Mouse (Mus musculus): ENCODE results near the gene Gosr2. TPM values are rescaled to one million over a fixed set of nuclear protein-coding genes. Genes with fewer than 3 reads are reported as not detected.
A peak's percentile ranks its signal among the peaks of the same experiment; 100 is the strongest.

The Gosr2 gene
- polyA plus RNA-seq, 1 experiment from 2014 or later, result 58.7 TPM

GRCm38 (mm10) chr11:103665695-103666094, 32.0 kb downstream of the Gosr2 start:
- Histone ChIP-seq H3K4me1 (replicated peaks; ENCODE audit: control insufficient read depth, insufficient read depth) (no peaks in the 10 kb centered on the region), H3K4me3 (ENCODE audit: low read depth, low read length) (no peak overlapping the region), H3K4me2 (replicated peaks; ENCODE audit: low read depth) (no peak overlapping the region), H3K27me3 (ENCODE audit: control insufficient read depth, insufficient read depth, low read length) (no peaks in the 10 kb centered on the region), H3K9ac (ENCODE audit: low read length) (no peak overlapping the region), H3K36me3 (ENCODE audit: control insufficient read depth, insufficient read depth, low read length) (no peaks in the 10 kb centered on the region), H3K9me3 (ENCODE audit: control insufficient read depth, low read length) (no peaks in the 10 kb centered on the region), H3K27ac (replicated peaks) (no peak overlapping the region)
- 42% methylated on average over 1 of the region's 1 CpGs for WGBS
- DNase-seq (ENCODE audit: low spot score) (no peak), ATAC-seq (ENCODE audit: low FRiP score, low TSS enrichment) (no peak)
- no peak for TF ChIP-seq CTCF (IDR thresholded peaks at IDR 0.05; ENCODE audit: low read depth)
- TF ChIP-seq EP300 (optimal IDR thresholded peaks at IDR 0.05), result no peak

GRCm38 (mm10) chr11:103663119-103663518, 34.6 kb downstream of the Gosr2 start:
- no peak for DNase-seq (ENCODE audit: low spot score)
- Histone ChIP-seq H3K9ac (ENCODE audit: low read length) (no peak overlapping the region), H3K4me1 (replicated peaks; ENCODE audit: control insufficient read depth, insufficient read depth) (no peaks in the 10 kb centered on the region), H3K4me3 (ENCODE audit: low read depth, low read length) (no peak overlapping the region), H3K4me2 (replicated peaks; ENCODE audit: low read depth) (no peak overlapping the region), H3K27ac (replicated peaks) (no peak overlapping the region), H3K27me3 (ENCODE audit: control insufficient read depth, insufficient read depth, low read length) (no peaks in the 10 kb centered on the region), H3K9me3 (ENCODE audit: control insufficient read depth, low read length) (no peaks in the 10 kb centered on the region), H3K36me3 (ENCODE audit: control insufficient read depth, insufficient read depth, low read length) (no peaks in the 10 kb centered on the region)
- ATAC-seq (ENCODE audit: low FRiP score, low TSS enrichment), result no peak
- no peak for TF ChIP-seq CTCF (IDR thresholded peaks at IDR 0.05; ENCODE audit: low read depth)
- TF ChIP-seq EP300 (optimal IDR thresholded peaks at IDR 0.05), result no peak
- 77% methylated on average over 8 of the region's 8 CpGs for WGBS

- DNase-seq (ENCODE audit: low spot score) (no peak), ATAC-seq (ENCODE audit: low FRiP score, low TSS enrichment) (no peak)
- no peaks in the 10 kb centered on the region for H3K27me3 ChIP-seq (ENCODE audit: control insufficient read depth, insufficient read depth, low read length)
- 76% methylated on average over 5 of the region's 5 CpGs for WGBS
- H3K27ac ChIP-seq (replicated peaks), result no peak overlapping the region
- H3K4me2 ChIP-seq (replicated peaks; ENCODE audit: low read depth), result no peak overlapping the region
- no peak for TF ChIP-seq CTCF (IDR thresholded peaks at IDR 0.05; ENCODE audit: low read depth)
- H3K36me3 ChIP-seq (ENCODE audit: control insufficient read depth, insufficient read depth, low read length), result no peaks in the 10 kb centered on the region
- H3K9ac ChIP-seq (ENCODE audit: low read length), result no peak overlapping the region
- H3K4me1 ChIP-seq (replicated peaks; ENCODE audit: control insufficient read depth, insufficient read depth), result no peaks in the 10 kb centered on the region
- no peak overlapping the region for H3K4me3 ChIP-seq (ENCODE audit: low read depth, low read length)
- no peaks in the 10 kb centered on the region for H3K9me3 ChIP-seq (ENCODE audit: control insufficient read depth, low read length)
These were observed 35.2 kb downstream of the Gosr2 start for GRCm38 (mm10) chr11:103662546-103662945.

GRCm38 (mm10) chr11:103661863-103662262, 35.8 kb downstream of the Gosr2 start:
- no peak overlapping the region for H3K27ac ChIP-seq (replicated peaks)
- H3K36me3 ChIP-seq (ENCODE audit: control insufficient read depth, insufficient read depth, low read length), result no peaks in the 10 kb centered on the region
- ATAC-seq (ENCODE audit: low FRiP score, low TSS enrichment) (no peak), DNase-seq (ENCODE audit: low spot score) (no peak)
- no peak overlapping the region for H3K4me2 ChIP-seq (replicated peaks; ENCODE audit: low read depth)
- no peak overlapping the region for H3K9ac ChIP-seq (ENCODE audit: low read length)
- no peaks in the 10 kb centered on the region for H3K9me3 ChIP-seq (ENCODE audit: control insufficient read depth, low read length)
- H3K4me3 ChIP-seq (ENCODE audit: low read depth, low read length), result no peak overlapping the region
- no peaks in the 10 kb centered on the region for H3K4me1 ChIP-seq (replicated peaks; ENCODE audit: control insufficient read depth, insufficient read depth)
- 46% methylated on average over 4 of the region's 4 CpGs for WGBS
- no peak for TF ChIP-seq CTCF (IDR thresholded peaks at IDR 0.05; ENCODE audit: low read depth)
- TF ChIP-seq EP300 (optimal IDR thresholded peaks at IDR 0.05), result no peak
- no peaks in the 10 kb centered on the region for H3K27me3 ChIP-seq (ENCODE audit: control insufficient read depth, insufficient read depth, low read length)

GRCm38 (mm10) chr11:103658189-103658588, 39.5 kb downstream of the Gosr2 start:
- WGBS, result 78% methylated on average over 7 of the region's 7 CpGs
- TF ChIP-seq EP300 (optimal IDR thresholded peaks at IDR 0.05) (no peak), CTCF (IDR thresholded peaks at IDR 0.05; ENCODE audit: low read depth) (no peak)
- ATAC-seq (ENCODE audit: low FRiP score, low TSS enrichment) (no peak), DNase-seq (ENCODE audit: low spot score) (no peak)
- Histone ChIP-seq H3K4me1 (replicated peaks; ENCODE audit: control insufficient read depth, insufficient read depth) (no peaks in the 10 kb centered on the region), H3K4me2 (replicated peaks; ENCODE audit: low read depth) (no peak overlapping the region), H3K9ac (ENCODE audit: low read length) (no peak overlapping the region), H3K36me3 (ENCODE audit: control insufficient read depth, insufficient read depth, low read length) (no peaks in the 10 kb centered on the region), H3K27me3 (ENCODE audit: control insufficient read depth, insufficient read depth, low read length) (no peaks in the 10 kb centered on the region), H3K9me3 (ENCODE audit: control insufficient read depth, low read length) (no peaks in the 10 kb centered on the region), H3K27ac (replicated peaks) (no peak overlapping the region), H3K4me3 (ENCODE audit: low read depth, low read length) (no peak overlapping the region)

- ATAC-seq (ENCODE audit: low FRiP score, low TSS enrichment) (no peak), DNase-seq (ENCODE audit: low spot score) (peak; percentile 66)
- no peak overlapping the region for H3K27ac ChIP-seq (replicated peaks)
- H3K4me1 ChIP-seq (replicated peaks; ENCODE audit: control insufficient read depth, insufficient read depth), result no peaks in the 10 kb centered on the region
- no peak for TF ChIP-seq EP300 (optimal IDR thresholded peaks at IDR 0.05)
- TF ChIP-seq CTCF (IDR thresholded peaks at IDR 0.05; ENCODE audit: low read depth), result no peak
- H3K9me3 ChIP-seq (ENCODE audit: control insufficient read depth, low read length), result no peaks in the 10 kb centered on the region
- no peaks in the 10 kb centered on the region; the same call in 1 of the 2 replicates for H3K27me3 ChIP-seq (ENCODE audit: control insufficient read depth, insufficient read depth, low read length)
- WGBS, result 3% methylated on average over 3 of the region's 3 CpGs
- no peak overlapping the region for H3K9ac ChIP-seq (ENCODE audit: low read length)
- H3K4me2 ChIP-seq (replicated peaks; ENCODE audit: low read depth), result no peak overlapping the region
- no peaks in the 10 kb centered on the region for H3K36me3 ChIP-seq (ENCODE audit: control insufficient read depth, insufficient read depth, low read length)
- no peak overlapping the region for H3K4me3 ChIP-seq (ENCODE audit: low read depth, low read length)
These were observed 41.2 kb downstream of the Gosr2 start for GRCm38 (mm10) chr11:103656520-103656919.

All from stomach, postnatal 0 days (tissue).